Mouse (Mus musculus) midbrain, embryonic 16.5 days (tissue): Measurements from ENCODE around the gene Zfp148. TPM values are rescaled to one million over a fixed set of nuclear protein-coding genes. Genes with fewer than 3 reads are reported as not detected.

Source experiments
- ATAC-seq: fragments of 200-750 bp; cut with Nextera tagmentation; 2 replicates; pipeline ENCODE4 v1.8.0; 2017; ENCODE audit warnings: moderate TSS enrichment
- H3K27ac ChIP-seq: fragments of 300-500 bp; sonication (generic); 2 replicates; pipeline ENCODE4 v1.5.1; 2014; ENCODE audit warnings: mild to moderate bottlenecking, low read length, mixed read lengths
- H3K27me3 ChIP-seq: fragments of 300-500 bp; sonication (generic); 2 replicates; pipeline ENCODE4 v1.6.1; 2014; ENCODE audit warnings: low read depth, low read length, mixed read lengths; ENCODE audit not compliant: control insufficient read depth, insufficient read depth
- H3K36me3 ChIP-seq: fragments of 300-500 bp; sonication (generic); 2 replicates; pipeline ENCODE4 v1.6.1; 2014; ENCODE audit warnings: mild to moderate bottlenecking, low read length, moderate library complexity, mixed read lengths; ENCODE audit not compliant: control insufficient read depth, insufficient read depth
- H3K4me1 ChIP-seq: fragments of 300-500 bp; sonication (generic); 2 replicates; pipeline ENCODE4 v1.6.1; 2014; ENCODE audit warnings: mild to moderate bottlenecking, low read length, mixed read lengths; ENCODE audit not compliant: control insufficient read depth, insufficient read depth
- H3K4me2 ChIP-seq: fragments of 300-500 bp; sonication (generic); 2 replicates; pipeline ENCODE4 v1.6.1; 2014; ENCODE audit warnings: mild to moderate bottlenecking, low read length, mixed read lengths
- H3K4me3 ChIP-seq: fragments of 300-500 bp; sonication (generic); 2 replicates; pipeline ENCODE4 v1.5.1; 2014; ENCODE audit warnings: low read depth, mild to moderate bottlenecking, low read length, moderate library complexity, mixed read lengths
- H3K9ac ChIP-seq: fragments of 300-500 bp; sonication (generic); 2 replicates; pipeline ENCODE4 v1.6.1; 2014; ENCODE audit warnings: low read depth, low read length, mixed read lengths
- H3K9me3 ChIP-seq: fragments of 300-500 bp; sonication (generic); replicated peaks from 2 replicates; pipeline ENCODE4 v1.6.1; 2014; ENCODE audit warnings: mild to moderate bottlenecking, low read length, mixed read lengths; ENCODE audit not compliant: control insufficient read depth, poor library complexity, severe bottlenecking
- WGBS: fragments of 180-500 bp; shearing (Covaris S2); extraction: QIAGEN DNeasy Blood & Tissue Kit; methylation state at CpG from one replicate; pipeline ENCODE4 v1.1.7; 2014; 5-methylcytosine and 5-hydroxymethylcytosine counted together
- polyA plus RNA-seq: library from polyadenylated mRNA; unstranded; fragments of >200 nt; fragmentation: Nextera tagmentation; extraction: Ambion mirVana; gene quantifications from 2 replicates; pipeline ENCODE4 v1.2.1, GENCODE M21; 2015

Gene Zfp148
- polyA plus RNA-seq, 1 experiment from 2014 or later, result 50.4 TPM

DNA sequence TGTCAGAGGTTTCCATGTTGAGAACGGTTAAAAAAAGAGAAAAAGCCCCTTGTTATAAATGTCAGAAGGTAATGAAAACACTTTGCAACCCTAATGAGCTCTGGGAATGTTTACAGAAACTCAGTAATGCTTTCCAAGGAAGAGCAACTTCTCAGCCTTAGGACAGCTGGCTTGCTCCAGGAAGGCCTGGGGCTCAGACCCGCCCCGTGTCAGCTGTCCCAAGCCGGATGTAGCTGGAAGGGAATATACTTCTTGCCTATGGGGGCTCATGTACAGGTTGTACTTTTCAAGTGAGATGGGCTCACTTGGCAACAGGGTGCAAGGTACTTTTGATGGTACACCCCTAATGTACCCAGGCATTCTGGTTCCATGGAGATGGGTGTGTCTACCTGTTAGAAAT lies 164.9 kb downstream of the Zfp148 start:
- no peaks in the 10 kb centered on the region for H3K4me1 ChIP-seq
- no peak overlapping the region for H3K4me3 ChIP-seq
- H3K9ac ChIP-seq, result no peak overlapping the region
- WGBS, result 91% methylated on average over 4 of the region's 4 CpGs
- no peaks in the 10 kb centered on the region for H3K27me3 ChIP-seq
- no peaks in the 10 kb centered on the region for H3K36me3 ChIP-seq
- no peak for ATAC-seq
- H3K9me3 ChIP-seq, result no peaks in the 10 kb centered on the region
- H3K27ac ChIP-seq, result no peak overlapping the region
- no peak overlapping the region for H3K4me2 ChIP-seq

DNA sequence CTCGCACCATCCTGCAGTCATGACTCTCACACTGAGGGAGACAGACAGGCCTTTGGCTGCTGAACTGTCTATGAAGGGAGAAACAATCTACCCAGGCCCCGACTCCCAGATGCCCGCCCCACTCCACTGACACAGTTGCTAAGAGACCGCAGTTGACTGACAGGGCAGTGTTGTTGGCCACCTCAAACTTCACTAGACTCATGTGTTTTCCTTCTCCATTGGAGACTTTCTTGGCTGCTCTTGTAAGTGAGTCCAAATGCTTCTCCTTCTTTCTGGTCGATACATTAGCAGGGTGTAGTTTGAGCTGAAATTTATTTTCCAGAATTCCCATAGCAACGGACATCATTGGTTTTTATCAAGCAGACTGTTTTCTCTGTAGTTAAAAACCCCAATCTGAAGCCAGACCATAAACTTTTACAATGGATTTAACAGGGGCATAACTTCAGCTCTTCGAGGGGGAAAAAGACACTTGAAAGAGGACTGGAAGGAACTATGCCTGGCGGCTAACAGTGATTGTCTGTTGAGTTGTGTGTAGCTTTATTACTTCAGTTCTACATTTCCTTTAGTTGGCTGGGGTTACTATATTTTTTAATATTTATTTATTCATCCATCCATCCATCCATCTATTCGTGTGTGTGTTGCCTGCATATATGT lies 173.2 kb downstream of the Zfp148 start:
- H3K9me3 ChIP-seq, result no peaks in the 10 kb centered on the region
- H3K27me3 ChIP-seq, result no peaks in the 10 kb centered on the region
- no peaks in the 10 kb centered on the region for H3K36me3 ChIP-seq
- no peak overlapping the region for H3K27ac ChIP-seq
- no peak overlapping the region for H3K4me2 ChIP-seq
- no peaks in the 10 kb centered on the region; the same call in 1 of the 2 replicates for H3K4me1 ChIP-seq
- 63% methylated on average over 9 of the region's 9 CpGs for WGBS
- no peak for ATAC-seq
- H3K9ac ChIP-seq, result no peak overlapping the region
- H3K4me3 ChIP-seq, result no peak overlapping the region

Other genes with a start within 250 kb of the Zfp148 start
- gene Osbpl11, start 195.8 kb upstream of the Zfp148 start, polyA plus RNA-seq, result 15.0 and 16.8 TPM in 2 replicates
- 93.2 and 96.5 TPM in 2 replicates for gene Snx4, start 129.4 kb upstream of the Zfp148 start, polyA plus RNA-seq
- 1.1 and 1.2 TPM in 2 replicates for gene Slc12a8, start 136.5 kb downstream of the Zfp148 start, polyA plus RNA-seq